Mouse (Mus musculus): ENCODE data around the gene Gm27179. TPM values are rescaled to one million over a fixed set of nuclear protein-coding genes. Genes with fewer than 3 reads are reported as not detected.
"Not testable (repeated sequence)": the region's sequence is repeated elsewhere in the genome, so short reads cannot be mapped to it uniquely, and the experiment has no call there.

Gm27179 gene
- total RNA-seq, 4 experiments from 2014 or later: not detected

- DNase-seq (ENCODE audit: low spot score in 2 of 2): not testable (repeated sequence)
Observed at GRCm38 (mm10) chr14:69473941-69474646, 38.3 kb downstream of the Gm27179 start.

- DNase-seq (ENCODE audit: low spot score in 2 of 2): not testable (repeated sequence)
Observed at GRCm38 (mm10) chr14:69473322-69473721, 39.0 kb downstream of the Gm27179 start.

- not testable (repeated sequence) for DNase-seq (ENCODE audit: low spot score in 2 of 2)
Observed at GRCm38 (mm10) chr14:69470122-69470708, 42.1 kb downstream of the Gm27179 start.

- DNase-seq (ENCODE audit: low spot score in 2 of 2): not testable (repeated sequence)
Observed at GRCm38 (mm10) chr14:69467612-69468366, 44.6 kb downstream of the Gm27179 start.

- DNase-seq (ENCODE audit: low spot score in 2 of 2): not testable (repeated sequence)
Observed at GRCm38 (mm10) chr14:69464465-69464864, 47.9 kb downstream of the Gm27179 start.

Other genes starting within 250 kb of the Gm27179 start
- gene Synb, start 218.2 kb downstream of the Gm27179 start, total RNA-seq (2022): not detected
- gene Gm16867, start 9.2 kb downstream of the Gm27179 start, total RNA-seq (2022): 1 to 10 TPM; 1.6 to 3.6 (median 2.1) TPM
- gene Entpd4b, start 42.9 kb upstream of the Gm27179 start, total RNA-seq (2022): 10 to 100 TPM; 42.7 to 54.5 (median 51.9) TPM

Measured in gastrocnemius, adult 8-10 months (tissue).